Mouse (Mus musculus): ENCODE results near the gene Immp2l. TPM values are rescaled to one million over a fixed set of nuclear protein-coding genes. Genes with fewer than 3 reads are reported as not detected.

Gene Immp2l
- polyA plus RNA-seq, 1 experiment from 2014 or later = 7.9 TPM

DNA sequence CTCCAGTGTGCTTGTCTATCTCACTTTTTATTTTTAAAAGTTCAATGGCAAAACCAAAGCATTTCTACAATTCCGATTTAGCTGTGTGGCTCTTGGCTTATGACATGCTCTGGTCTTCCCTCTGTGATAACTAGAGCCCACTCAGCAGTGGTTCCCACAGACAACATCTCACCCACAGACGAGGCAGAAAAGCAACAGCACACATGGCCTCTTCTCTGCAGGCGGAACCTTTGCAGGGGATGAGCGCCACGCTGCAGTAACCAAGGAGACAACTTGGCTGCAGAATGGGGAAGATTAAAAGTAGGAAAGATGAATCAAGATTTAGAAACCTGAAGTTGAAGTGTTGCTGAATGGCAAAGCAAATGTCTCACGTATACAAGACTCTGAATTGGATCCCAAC lies 597.5 kb downstream of the Immp2l start:
- Histone ChIP-seq H3K27ac (no peak overlapping the region), H3K9ac (no peak overlapping the region), H3K36me3 (no peaks in the 10 kb centered on the region), H3K4me1 (replicated peaks) (no peaks in the 10 kb centered on the region), H3K9me3 (no peaks in the 10 kb centered on the region), H3K4me2 (no peak overlapping the region), H3K4me3 (no peak overlapping the region), H3K27me3 (no peaks in the 10 kb centered on the region)
- WGBS = 91% methylated on average over 6 of the region's 6 CpGs
- ATAC-seq (ENCODE audit: low FRiP score) = no peak

DNA sequence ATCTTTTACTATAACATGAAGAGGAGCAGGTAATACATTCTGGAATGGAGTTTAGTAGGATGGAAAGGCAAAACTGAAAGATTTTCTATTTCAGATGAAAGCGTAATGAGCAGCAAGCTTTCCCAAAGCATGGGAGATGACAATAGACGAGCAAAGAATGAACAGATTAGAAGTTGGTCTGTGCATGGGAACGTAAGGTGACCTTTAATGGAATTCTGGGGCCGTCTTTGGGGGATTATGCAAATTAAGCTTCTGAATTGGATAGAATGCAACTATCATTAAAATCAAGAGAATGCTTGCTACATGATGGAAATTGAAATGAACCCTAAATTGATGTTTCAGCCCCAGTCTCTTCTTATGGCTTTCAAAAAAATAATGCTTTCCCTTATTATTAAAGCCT lies 619.4 kb downstream of the Immp2l start:
- WGBS = 33% methylated on average over 4 of the region's 4 CpGs

DNA sequence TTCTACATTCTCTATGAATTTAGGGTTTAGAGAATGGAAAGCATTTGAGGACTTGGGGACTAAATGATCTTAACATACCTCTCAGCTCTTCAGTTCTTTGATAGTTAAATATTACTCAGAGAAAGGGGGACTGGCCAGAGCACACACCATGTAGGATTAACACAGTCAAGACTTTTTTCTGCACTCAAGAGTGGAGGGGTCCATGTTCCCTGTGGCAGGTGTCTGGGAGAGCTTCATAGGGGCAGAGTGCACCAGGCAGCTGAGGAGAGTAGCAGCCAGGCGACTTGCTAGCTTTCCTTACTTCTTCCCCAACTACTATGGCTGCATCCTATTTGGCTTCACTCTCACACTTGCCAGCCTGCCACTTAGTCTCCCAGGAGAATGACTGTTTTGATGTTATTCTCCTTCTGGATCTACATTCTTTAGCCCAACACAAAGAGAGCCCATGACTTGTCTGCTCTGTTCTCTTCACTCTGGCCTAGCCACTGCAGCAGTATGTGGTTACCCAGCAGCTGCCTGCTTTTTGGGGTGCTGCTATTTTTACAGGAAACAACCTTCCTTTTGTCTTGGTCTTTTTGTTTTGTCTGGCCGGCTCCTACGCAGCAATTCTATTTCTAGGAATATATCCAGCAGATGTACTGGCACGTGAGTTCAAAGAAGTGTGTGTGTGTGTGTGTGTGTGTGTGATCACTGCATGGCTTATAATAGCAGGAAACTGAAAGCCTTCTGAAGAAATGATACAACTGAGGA lies 621.1 kb downstream of the Immp2l start:
- WGBS = 46% methylated on average over 4 of the region's 4 CpGs
- no peaks in the 10 kb centered on the region for H3K36me3 ChIP-seq
- ATAC-seq (ENCODE audit: low FRiP score) = no peak

More for the DNA sequence above, 619.4 kb downstream of the Immp2l start:
- Histone ChIP-seq H3K27ac (no peak overlapping the region), H3K9me3 (no peaks in the 10 kb centered on the region), H3K4me3 (no peak overlapping the region), H3K4me1 (replicated peaks) (peaks cover 11% of the 10 kb centered on the region; the same call in 1 of the 2 replicates), H3K4me2 (no peak overlapping the region), H3K36me3 (no peaks in the 10 kb centered on the region), H3K9ac (no peak overlapping the region), H3K27me3 (no peaks in the 10 kb centered on the region)
- no peak for ATAC-seq (ENCODE audit: low FRiP score)

DNA sequence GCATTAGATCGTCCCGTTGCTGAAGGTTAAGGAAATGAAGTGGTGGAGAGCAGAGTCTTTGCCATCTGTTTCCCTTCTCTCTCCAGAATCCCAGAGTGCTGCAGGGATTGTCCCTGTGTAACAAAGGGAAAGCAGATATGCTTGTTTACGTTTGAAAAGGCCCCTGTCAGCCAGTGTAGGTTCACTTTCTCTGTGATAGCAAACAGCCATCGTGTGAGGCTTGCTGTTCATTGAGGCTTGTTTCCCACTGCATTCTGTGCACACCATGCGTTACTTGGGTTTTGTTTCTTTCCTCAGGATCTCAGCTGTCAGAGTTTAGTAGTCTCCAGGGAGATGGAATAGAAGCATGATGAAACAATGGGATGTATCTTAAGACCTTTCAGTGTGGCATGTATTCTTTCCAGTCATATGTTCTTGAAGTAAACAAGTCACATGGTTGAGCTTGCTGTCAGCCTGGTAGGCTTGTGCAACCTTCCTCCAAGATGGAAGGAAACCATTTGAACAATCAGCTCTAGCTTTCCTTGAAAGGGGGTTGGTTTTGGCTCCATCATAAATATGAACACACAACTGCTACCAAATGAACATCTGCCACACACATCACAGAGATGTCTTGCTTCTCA lies 623.2 kb downstream of the Immp2l start:
- H3K36me3 ChIP-seq = no peaks in the 10 kb centered on the region
- no peaks in the 10 kb centered on the region for H3K27me3 ChIP-seq
- no peak overlapping the region for H3K9ac ChIP-seq
- H3K27ac ChIP-seq = peak overlapping the region; percentile 27; the same call in 1 of the 2 replicates
- WGBS = 5% methylated on average over 5 of the region's 5 CpGs
- no peaks in the 10 kb centered on the region for H3K9me3 ChIP-seq
- peaks cover 17% of the 10 kb centered on the region for H3K4me1 ChIP-seq (replicated peaks)
- ATAC-seq (ENCODE audit: low FRiP score) = peak; percentile 69
- H3K4me3 ChIP-seq = no peak overlapping the region
- H3K4me2 ChIP-seq = no peak overlapping the region

More for the DNA sequence above, 621.1 kb downstream of the Immp2l start:
- peaks cover 11% of the 10 kb centered on the region; the same call in 1 of the 2 replicates for H3K4me1 ChIP-seq (replicated peaks)
- no peak overlapping the region for H3K4me2 ChIP-seq
- no peaks in the 10 kb centered on the region for H3K27me3 ChIP-seq
- H3K4me3 ChIP-seq = no peak overlapping the region
- no peaks in the 10 kb centered on the region for H3K9me3 ChIP-seq
- no peak overlapping the region for H3K9ac ChIP-seq
- no peak overlapping the region for H3K27ac ChIP-seq

DNA sequence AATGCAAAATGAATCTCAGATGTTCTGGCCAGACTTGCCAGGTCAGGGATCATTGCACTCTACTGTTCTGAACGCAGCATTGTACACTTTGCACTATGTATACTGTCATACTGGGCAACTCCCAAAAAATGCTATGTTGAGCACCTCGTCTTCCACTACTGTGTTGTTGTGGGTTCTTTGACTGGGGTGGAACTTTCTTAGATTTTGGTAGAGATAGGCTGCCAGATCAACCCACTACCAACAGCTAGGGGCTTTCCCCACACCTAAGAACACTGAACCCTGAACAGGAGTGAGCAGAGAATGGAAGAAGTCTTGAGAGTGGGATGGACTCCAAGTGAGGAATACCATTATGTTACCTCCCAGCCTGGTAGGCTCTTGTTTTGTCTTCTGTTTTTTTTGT lies 623.8 kb downstream of the Immp2l start:
- Histone ChIP-seq H3K36me3 (no peaks in the 10 kb centered on the region), H3K4me1 (replicated peaks) (peaks cover 17% of the 10 kb centered on the region), H3K27ac (no peak overlapping the region), H3K4me2 (no peak overlapping the region), H3K4me3 (no peak overlapping the region), H3K27me3 (no peaks in the 10 kb centered on the region), H3K9ac (no peak overlapping the region), H3K9me3 (no peaks in the 10 kb centered on the region)
- 82% methylated on average over 2 of the region's 2 CpGs for WGBS
- ATAC-seq (ENCODE audit: low FRiP score) = no peak

DNA sequence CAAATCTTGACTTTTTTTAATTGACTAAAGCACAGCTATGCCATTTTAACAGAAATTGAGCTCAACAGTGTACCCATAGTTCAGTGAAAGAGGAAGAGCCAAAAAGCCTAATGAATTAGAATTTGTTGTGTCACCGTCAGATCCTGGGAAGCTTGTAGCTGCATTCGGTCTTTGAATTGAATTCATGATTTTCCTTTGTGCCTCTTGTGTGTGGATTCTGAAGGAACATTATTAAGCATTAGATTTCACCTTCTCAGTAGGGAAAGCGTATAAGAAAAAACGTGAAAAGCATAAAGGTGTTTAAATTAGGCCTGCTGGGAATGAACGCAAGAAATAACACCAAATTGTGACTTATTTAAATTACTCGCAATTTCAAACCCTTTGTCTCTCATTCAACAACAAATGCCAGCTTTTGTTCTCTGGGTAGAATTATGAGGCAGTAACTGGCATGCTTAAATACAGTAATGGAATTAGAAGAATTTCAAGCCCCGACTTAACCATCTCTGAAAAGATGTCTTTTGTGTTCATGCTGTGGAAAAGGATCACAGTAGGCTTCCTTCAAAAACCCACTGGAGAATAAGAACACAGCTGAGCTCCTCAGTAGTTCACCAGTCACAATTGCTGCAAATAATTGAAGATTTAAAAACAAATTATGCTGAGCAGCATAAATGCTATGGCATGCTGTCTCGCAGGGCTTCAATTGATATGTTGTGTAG lies 626.1 kb downstream of the Immp2l start:
- Histone ChIP-seq H3K9me3 (no peaks in the 10 kb centered on the region), H3K27me3 (no peaks in the 10 kb centered on the region), H3K4me1 (replicated peaks) (peaks cover 14% of the 10 kb centered on the region), H3K9ac (no peak overlapping the region), H3K4me3 (no peak overlapping the region), H3K4me2 (no peak overlapping the region), H3K27ac (no peak overlapping the region), H3K36me3 (no peaks in the 10 kb centered on the region)
- ATAC-seq (ENCODE audit: low FRiP score) = 0 out of 2 replicates have a peak, but pooled peaks have one; percentile 25
- 38% methylated on average over 8 of the region's 8 CpGs for WGBS

DNA sequence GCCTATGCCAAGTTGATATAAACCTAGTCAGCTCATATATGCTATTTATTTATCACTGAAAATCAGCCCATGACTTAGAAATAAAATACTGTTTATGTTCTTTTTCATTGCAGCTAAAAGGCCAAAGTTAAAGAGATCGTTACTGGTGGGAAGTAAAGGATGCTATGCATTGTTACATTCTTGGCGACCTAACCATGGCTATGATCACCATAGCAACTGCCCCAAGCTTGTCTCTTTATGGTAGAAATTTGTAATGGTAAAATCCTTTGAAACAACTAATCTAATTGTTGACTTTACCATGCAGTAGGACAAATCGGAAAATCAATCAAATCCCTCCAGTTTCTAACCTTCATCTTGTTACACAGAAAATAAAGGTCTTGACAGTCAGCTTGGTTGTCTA lies 644.4 kb downstream of the Immp2l start:
- ATAC-seq (ENCODE audit: low FRiP score) = no peak
- Histone ChIP-seq H3K9ac (no peak overlapping the region), H3K4me1 (replicated peaks) (no peaks in the 10 kb centered on the region), H3K4me2 (no peak overlapping the region), H3K27ac (no peak overlapping the region), H3K9me3 (no peaks in the 10 kb centered on the region), H3K4me3 (no peak overlapping the region), H3K27me3 (no peaks in the 10 kb centered on the region), H3K36me3 (no peaks in the 10 kb centered on the region)
- WGBS = 32% methylated on average over 3 of the region's 3 CpGs

DNA sequence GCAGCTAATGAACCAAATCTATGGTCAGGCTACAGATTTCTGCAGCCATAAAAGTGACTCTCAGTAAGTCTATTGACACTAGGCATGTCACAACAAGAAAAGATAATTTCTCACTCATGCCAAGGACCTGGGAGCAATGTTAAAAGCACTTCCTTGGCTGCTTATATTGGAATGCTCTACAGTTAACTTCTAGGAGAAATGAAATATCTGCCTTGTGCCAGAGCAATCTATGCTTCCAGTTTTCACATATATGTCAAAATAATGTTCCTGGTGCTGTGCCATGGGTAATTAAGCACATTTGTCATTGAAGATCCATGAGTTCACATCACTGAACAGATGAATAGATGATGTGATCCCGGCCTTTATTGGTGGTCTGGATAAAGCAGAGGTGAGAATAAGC lies 645.6 kb downstream of the Immp2l start:
- Histone ChIP-seq H3K27ac (no peak overlapping the region), H3K9ac (no peak overlapping the region), H3K4me1 (replicated peaks) (no peaks in the 10 kb centered on the region), H3K4me2 (no peak overlapping the region), H3K9me3 (no peaks in the 10 kb centered on the region), H3K27me3 (no peaks in the 10 kb centered on the region), H3K4me3 (no peak overlapping the region), H3K36me3 (no peaks in the 10 kb centered on the region)
- 71% methylated on average over 1 of the region's 1 CpGs for WGBS
- ATAC-seq (ENCODE audit: low FRiP score) = no peak

DNA sequence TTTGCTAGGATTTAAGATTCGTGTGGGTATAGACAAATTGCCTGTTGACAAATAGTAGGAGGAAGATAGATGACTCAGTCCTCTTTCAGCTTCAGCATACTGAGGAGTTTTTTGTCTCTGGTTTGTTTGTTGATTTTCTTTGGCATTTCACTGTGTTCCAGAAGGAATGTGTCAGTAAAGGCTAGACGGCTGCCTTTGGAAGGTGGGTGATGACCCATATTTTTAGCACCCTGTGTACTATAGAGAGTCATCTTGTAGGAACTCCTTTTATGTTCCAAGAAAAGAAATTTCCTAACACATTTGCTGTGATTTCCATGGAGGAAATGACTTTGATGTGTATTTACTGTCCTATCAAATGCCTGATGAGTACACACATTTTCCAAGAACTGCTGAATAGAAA lies 651.0 kb downstream of the Immp2l start:
- Histone ChIP-seq H3K4me1 (replicated peaks) (no peaks in the 10 kb centered on the region), H3K9ac (no peak overlapping the region), H3K4me3 (no peak overlapping the region), H3K27ac (no peak overlapping the region), H3K4me2 (no peak overlapping the region), H3K27me3 (no peaks in the 10 kb centered on the region), H3K36me3 (no peaks in the 10 kb centered on the region), H3K9me3 (no peaks in the 10 kb centered on the region)
- no peak for ATAC-seq (ENCODE audit: low FRiP score)
- WGBS = 49% methylated on average over 2 of the region's 2 CpGs

DNA sequence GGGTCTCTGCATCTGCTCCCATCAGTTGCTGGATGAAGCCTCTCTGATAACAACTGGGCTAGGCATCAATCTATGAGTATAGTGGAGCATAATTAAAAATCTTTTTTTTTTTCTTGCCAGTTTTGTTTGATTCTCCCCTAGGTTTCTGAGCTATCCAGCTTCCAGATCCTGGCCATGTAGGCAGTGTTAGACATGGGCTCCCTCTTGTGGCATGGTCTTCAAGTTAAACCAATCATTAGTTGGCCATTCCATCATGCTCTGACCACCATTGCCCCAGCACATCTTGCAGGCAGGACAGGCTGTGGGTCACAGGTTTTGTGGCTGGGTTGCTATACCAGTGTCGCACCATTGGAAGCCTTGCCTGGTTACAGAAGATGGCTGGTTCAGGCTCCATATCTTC lies 656.3 kb downstream of the Immp2l start:
- Histone ChIP-seq H3K9ac (no peak overlapping the region), H3K4me1 (replicated peaks) (no peaks in the 10 kb centered on the region), H3K36me3 (no peaks in the 10 kb centered on the region), H3K27me3 (no peaks in the 10 kb centered on the region), H3K4me2 (no peak overlapping the region), H3K27ac (no peak overlapping the region), H3K9me3 (no peaks in the 10 kb centered on the region), H3K4me3 (no peak overlapping the region)
- ATAC-seq (ENCODE audit: low FRiP score) = no peak
- 96% methylated on average over 1 of the region's 1 CpGs for WGBS

DNA sequence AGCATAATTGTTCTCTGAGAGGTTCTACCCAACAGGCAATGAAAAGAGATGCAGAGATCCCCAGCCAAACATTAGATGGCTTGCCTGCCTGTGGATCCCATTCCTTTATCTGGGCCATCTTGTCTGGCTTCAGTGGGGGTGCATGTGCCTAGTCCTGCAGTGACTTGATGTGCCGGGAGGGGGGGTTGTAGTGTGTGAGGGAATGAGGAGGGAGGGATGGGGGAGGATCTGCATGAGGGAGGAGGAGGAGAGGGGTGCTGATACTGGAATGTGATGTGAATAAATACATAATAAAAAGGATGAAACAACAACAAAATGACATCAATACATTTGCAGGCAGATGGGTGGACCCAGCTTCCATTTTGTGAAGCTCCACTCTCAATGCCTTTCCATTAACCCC lies 658.3 kb downstream of the Immp2l start:
- no peak for ATAC-seq (ENCODE audit: low FRiP score)
- WGBS = 64% methylated on average over 1 of the region's 1 CpGs
- Histone ChIP-seq H3K4me1 (replicated peaks) (no peaks in the 10 kb centered on the region), H3K4me2 (no peak overlapping the region), H3K27ac (no peak overlapping the region), H3K9ac (no peak overlapping the region), H3K36me3 (no peaks in the 10 kb centered on the region), H3K27me3 (no peaks in the 10 kb centered on the region), H3K4me3 (no peak overlapping the region), H3K9me3 (no peaks in the 10 kb centered on the region)

DNA sequence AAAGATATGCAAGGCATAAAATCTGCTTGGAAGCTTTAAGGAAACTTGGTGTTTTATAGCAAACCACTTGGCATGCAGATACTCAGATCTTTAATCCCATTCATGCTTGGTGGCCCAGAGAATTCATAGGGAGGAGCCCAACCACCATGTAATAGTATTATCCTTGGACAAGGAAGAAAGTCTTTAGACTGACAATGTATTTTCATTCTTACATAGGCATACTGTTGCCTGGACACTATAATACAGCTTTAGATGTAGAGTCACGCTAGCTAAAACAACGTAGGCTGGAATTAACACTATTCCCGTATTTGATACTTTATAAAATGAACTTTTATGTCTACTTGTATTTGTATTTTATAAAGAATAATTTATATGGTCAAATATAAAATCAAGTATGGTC lies 665.9 kb downstream of the Immp2l start:
- no peaks in the 10 kb centered on the region for H3K36me3 ChIP-seq
- no peak overlapping the region for H3K4me2 ChIP-seq
- H3K9ac ChIP-seq = no peak overlapping the region
- no peaks in the 10 kb centered on the region for H3K27me3 ChIP-seq
- 77% methylated on average over 3 of the region's 3 CpGs for WGBS
- no peak overlapping the region for H3K4me3 ChIP-seq
- H3K9me3 ChIP-seq = no peaks in the 10 kb centered on the region
- H3K4me1 ChIP-seq (replicated peaks) = no peaks in the 10 kb centered on the region
- no peak overlapping the region for H3K27ac ChIP-seq
- ATAC-seq (ENCODE audit: low FRiP score) = no peak

Data from hindbrain, embryonic 13.5 days (tissue).